Mouse (Mus musculus): ENCODE results near the gene Klhdc4. TPM values are rescaled to one million over a fixed set of nuclear protein-coding genes. Genes with fewer than 3 reads are reported as not detected.

The Klhdc4 gene
- total RNA-seq (2014; rRNA removed) (25.2 and 32.5 TPM in 2 replicates), polyA plus RNA-seq (2015; fragmentation: Nextera tagmentation; extraction: Ambion mirVana) (34.5 and 36.3 TPM in 2 replicates)

GRCm38 (mm10) chr8:121829048-121829776 lies at the start of gene Klhdc4:
Klhdc4 (minus strand) TSS chr8:121829569.
- peak; percentile 95 for DNase-seq (ENCODE audit: low spot score)
- WGBS: under 1% methylated on average over 65 of the region's 68 CpGs
- Histone ChIP-seq H3K4me1 (ENCODE audit: insufficient read depth, low read length) (peaks cover 11% of the 10 kb centered on the region), H3K9me3 (ENCODE audit: low read length) (no peaks in the 10 kb centered on the region), H3K36me3 (ENCODE audit: insufficient read depth, low read length) (no peaks in the 10 kb centered on the region), H3K4me3 (ENCODE audit: low read length) (peak within 1 kb of the TSS; percentile 83), H3K9ac (replicated peaks; ENCODE audit: low read length) (peak within 1 kb of the TSS; percentile 80), H3K4me2 (ENCODE audit: low read depth, low read length) (peak within 1 kb of the TSS; percentile 77), H3K27ac (peak within 1 kb of the TSS; percentile 88), H3K27me3 (ENCODE audit: insufficient read depth, low read length) (no peaks in the 10 kb centered on the region)
- peak; percentile 99 for ATAC-seq
- no peak for TF ChIP-seq CTCF (IDR thresholded peaks at IDR 0.05; ENCODE audit: low read depth)

DNA sequence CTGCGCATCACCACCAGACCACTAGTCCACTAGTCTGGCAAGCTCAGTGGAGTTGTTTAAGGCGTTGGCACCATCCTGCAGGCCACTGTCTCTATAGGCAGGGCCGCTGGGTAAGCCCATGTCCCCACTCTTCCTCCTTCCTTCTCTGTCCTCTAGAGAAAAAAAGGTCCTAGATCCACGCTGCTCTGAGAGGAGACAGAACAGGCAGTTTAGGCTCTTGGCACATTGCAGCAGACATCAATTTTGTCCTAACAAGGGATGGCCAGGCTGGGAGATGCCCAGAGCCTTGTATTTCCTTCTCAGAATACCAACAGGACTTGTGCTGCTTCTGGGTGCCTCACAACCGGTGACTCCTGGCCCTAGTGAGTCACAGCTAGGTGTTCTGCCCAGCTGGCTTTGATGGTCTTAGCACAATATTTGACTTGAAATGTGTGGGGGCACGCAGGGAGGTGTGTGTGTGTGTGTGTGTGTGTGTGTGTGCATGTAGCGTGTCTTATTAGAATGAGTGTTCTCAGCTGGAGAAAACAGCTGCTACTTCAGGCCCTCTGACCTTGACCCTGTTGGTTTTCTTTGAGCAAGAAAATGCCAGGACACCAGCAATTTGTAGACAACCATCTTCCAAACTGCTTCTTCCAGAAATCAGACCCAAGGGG lies 48.6 kb upstream of the Klhdc4 start:
- no peak overlapping the region for H3K4me2 ChIP-seq (ENCODE audit: low read depth, low read length)
- H3K9ac ChIP-seq (replicated peaks; ENCODE audit: low read length): no peak overlapping the region
- whole genome bisulfite sequencing: 86% methylated on average over 7 of the region's 7 CpGs
- H3K27me3 ChIP-seq (ENCODE audit: insufficient read depth, low read length): no peaks in the 10 kb centered on the region
- H3K27ac ChIP-seq: no peak overlapping the region
- TF ChIP-seq CTCF (IDR thresholded peaks at IDR 0.05; ENCODE audit: low read depth): no peak
- no peak overlapping the region for H3K4me3 ChIP-seq (ENCODE audit: low read length)
- peaks cover 27% of the 10 kb centered on the region for H3K36me3 ChIP-seq (ENCODE audit: insufficient read depth, low read length)
- H3K9me3 ChIP-seq (ENCODE audit: low read length): no peaks in the 10 kb centered on the region
- DNase-seq (ENCODE audit: low spot score): no peak
- no peak for ATAC-seq
- H3K4me1 ChIP-seq (ENCODE audit: insufficient read depth, low read length): no peaks in the 10 kb centered on the region

GRCm38 (mm10) chr8:121877212-121877611 lies 47.8 kb upstream of the Klhdc4 start:
- no peak for ATAC-seq
- H3K36me3 ChIP-seq (ENCODE audit: insufficient read depth, low read length): peaks cover 20% of the 10 kb centered on the region
- H3K27me3 ChIP-seq (ENCODE audit: insufficient read depth, low read length): no peaks in the 10 kb centered on the region
- no peak overlapping the region for H3K4me2 ChIP-seq (ENCODE audit: low read depth, low read length)
- DNase-seq (ENCODE audit: low spot score): no peak
- no peak overlapping the region for H3K27ac ChIP-seq
- no peak overlapping the region for H3K9ac ChIP-seq (replicated peaks; ENCODE audit: low read length)
- peaks cover 2% of the 10 kb centered on the region for H3K4me1 ChIP-seq (ENCODE audit: insufficient read depth, low read length)
- H3K4me3 ChIP-seq (ENCODE audit: low read length): no peak overlapping the region
- H3K9me3 ChIP-seq (ENCODE audit: low read length): no peaks in the 10 kb centered on the region
- TF ChIP-seq CTCF (IDR thresholded peaks at IDR 0.05; ENCODE audit: low read depth): no peak
- WGBS: 61% methylated on average over 5 of the region's 5 CpGs

DNA sequence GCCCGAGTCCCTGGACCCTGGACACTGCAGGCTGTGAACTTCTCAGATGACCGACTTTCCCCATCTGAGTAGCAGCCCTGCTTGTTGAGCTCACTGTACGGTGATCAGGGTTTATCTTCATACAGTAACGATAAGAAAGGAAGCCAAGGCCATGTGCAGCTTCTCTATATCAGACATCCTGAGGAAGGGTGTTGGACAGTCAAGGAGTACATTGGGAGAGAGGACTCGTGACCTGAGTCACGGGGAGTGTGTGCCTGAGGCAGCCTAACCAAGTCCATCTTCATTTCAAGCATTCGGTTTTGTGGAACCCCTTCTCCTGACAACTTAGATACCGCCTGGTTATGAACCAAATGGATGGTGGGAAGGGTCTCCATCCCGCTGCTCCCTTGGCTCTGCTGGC lies 46.1 kb upstream of the Klhdc4 start:
- 82% methylated on average over 9 of the region's 9 CpGs for WGBS
- H3K27me3 ChIP-seq (ENCODE audit: insufficient read depth, low read length): no peaks in the 10 kb centered on the region

DNA sequence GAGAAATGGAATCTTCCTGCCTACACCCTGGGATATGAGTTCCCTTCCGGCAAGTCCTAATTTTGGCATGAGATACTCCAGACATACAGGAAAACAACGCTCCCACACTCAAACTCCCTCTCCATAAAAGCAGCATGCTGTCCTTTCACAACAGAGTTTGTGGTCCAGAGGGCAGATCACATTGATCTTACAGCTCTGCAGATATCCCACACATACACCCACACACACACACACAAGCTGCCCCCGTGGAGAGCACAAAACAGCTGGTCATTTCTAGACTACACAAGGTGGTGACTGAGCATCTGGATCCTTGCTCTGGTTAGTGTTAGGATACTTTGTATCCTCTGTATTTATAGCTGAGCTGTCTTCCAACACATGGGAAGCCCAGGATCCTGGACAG lies 45.7 kb upstream of the Klhdc4 start:
- Histone ChIP-seq H3K4me2 (ENCODE audit: low read depth, low read length) (no peak overlapping the region), H3K36me3 (ENCODE audit: insufficient read depth, low read length) (no peaks in the 10 kb centered on the region), H3K4me1 (ENCODE audit: insufficient read depth, low read length) (peaks cover 7% of the 10 kb centered on the region), H3K4me3 (ENCODE audit: low read length) (no peak overlapping the region), H3K9me3 (ENCODE audit: low read length) (no peaks in the 10 kb centered on the region), H3K27ac (no peak overlapping the region), H3K9ac (replicated peaks; ENCODE audit: low read length) (no peak overlapping the region), H3K27me3 (ENCODE audit: insufficient read depth, low read length) (no peaks in the 10 kb centered on the region)
- WGBS: 65% methylated on average over 3 of the region's 3 CpGs
- ATAC-seq (no peak), DNase-seq (ENCODE audit: low spot score) (no peak)
- no peak for TF ChIP-seq CTCF (IDR thresholded peaks at IDR 0.05; ENCODE audit: low read depth)

More for the DNA sequence above, 46.1 kb upstream of the Klhdc4 start:
- Histone ChIP-seq H3K4me3 (ENCODE audit: low read length) (no peak overlapping the region), H3K4me1 (ENCODE audit: insufficient read depth, low read length) (peaks cover 7% of the 10 kb centered on the region), H3K9ac (replicated peaks; ENCODE audit: low read length) (no peak overlapping the region), H3K36me3 (ENCODE audit: insufficient read depth, low read length) (0 out of 2 replicates have a peak, but pooled peaks cover 4% of the 10 kb centered on the region), H3K27ac (no peak overlapping the region), H3K9me3 (ENCODE audit: low read length) (no peaks in the 10 kb centered on the region), H3K4me2 (ENCODE audit: low read depth, low read length) (no peak overlapping the region)
- DNase-seq (ENCODE audit: low spot score) (no peak), ATAC-seq (no peak)
- TF ChIP-seq CTCF (IDR thresholded peaks at IDR 0.05; ENCODE audit: low read depth): no peak

DNA sequence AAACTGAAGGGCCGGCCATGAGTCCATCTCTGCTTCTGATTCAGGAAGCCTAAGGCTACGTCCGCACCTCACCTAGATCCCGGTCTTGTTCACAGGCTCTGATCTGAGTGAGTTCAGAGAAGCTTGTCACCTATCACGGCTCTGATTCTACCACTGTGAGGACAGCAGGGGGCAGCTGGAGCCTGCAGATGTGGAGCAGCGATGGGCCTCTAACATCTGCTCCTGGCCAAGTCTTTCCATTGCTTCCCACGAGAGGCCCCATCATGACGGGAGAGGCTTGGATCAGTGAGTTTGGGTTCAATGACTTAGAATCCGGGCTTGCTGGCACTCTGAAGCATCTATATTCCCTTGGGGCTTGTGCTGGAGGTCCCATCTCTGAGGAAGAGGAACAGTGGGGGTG lies 44.7 kb upstream of the Klhdc4 start:
- Histone ChIP-seq H3K9ac (replicated peaks; ENCODE audit: low read length) (no peak overlapping the region), H3K27me3 (ENCODE audit: insufficient read depth, low read length) (no peaks in the 10 kb centered on the region), H3K4me1 (ENCODE audit: insufficient read depth, low read length) (peaks cover 7% of the 10 kb centered on the region), H3K4me3 (ENCODE audit: low read length) (no peak overlapping the region), H3K27ac (no peak overlapping the region), H3K9me3 (ENCODE audit: low read length) (no peaks in the 10 kb centered on the region), H3K4me2 (ENCODE audit: low read depth, low read length) (no peak overlapping the region), H3K36me3 (ENCODE audit: insufficient read depth, low read length) (no peaks in the 10 kb centered on the region)
- 69% methylated on average over 9 of the region's 9 CpGs for WGBS
- TF ChIP-seq CTCF (IDR thresholded peaks at IDR 0.05; ENCODE audit: low read depth): peak; percentile 63
- DNase-seq (ENCODE audit: low spot score): peak; percentile 54
- no peak; the same call in 1 of the 2 replicates for ATAC-seq

All from hindbrain, postnatal 0 days (tissue).